Mouse (Mus musculus) brain, embryonic 14.5 days (tissue): ENCODE results near the gene Stx5a.

Experiments used
- CTCF ChIP-seq: fragments of 200-500 bp; IDR thresholded peaks from 2 replicates; pipeline ENCODE4 v1.5.1; 2012; ENCODE audit warnings: inconsistent platforms, mild to moderate bottlenecking, moderate library complexity, borderline replicate concordance; ENCODE audit not compliant: insufficient read depth, insufficient read length; ENCODE audit errors: extremely low read depth
- POLR2A ChIP-seq: fragments of 200-500 bp; IDR thresholded peaks from 2 replicates; pipeline ENCODE4 v1.6.1; 2012; ENCODE audit warnings: mild to moderate bottlenecking, inconsistent platforms, borderline replicate concordance; ENCODE audit not compliant: poor library complexity, insufficient read depth, insufficient read length, severe bottlenecking; ENCODE audit errors: extremely low read depth

DNA sequence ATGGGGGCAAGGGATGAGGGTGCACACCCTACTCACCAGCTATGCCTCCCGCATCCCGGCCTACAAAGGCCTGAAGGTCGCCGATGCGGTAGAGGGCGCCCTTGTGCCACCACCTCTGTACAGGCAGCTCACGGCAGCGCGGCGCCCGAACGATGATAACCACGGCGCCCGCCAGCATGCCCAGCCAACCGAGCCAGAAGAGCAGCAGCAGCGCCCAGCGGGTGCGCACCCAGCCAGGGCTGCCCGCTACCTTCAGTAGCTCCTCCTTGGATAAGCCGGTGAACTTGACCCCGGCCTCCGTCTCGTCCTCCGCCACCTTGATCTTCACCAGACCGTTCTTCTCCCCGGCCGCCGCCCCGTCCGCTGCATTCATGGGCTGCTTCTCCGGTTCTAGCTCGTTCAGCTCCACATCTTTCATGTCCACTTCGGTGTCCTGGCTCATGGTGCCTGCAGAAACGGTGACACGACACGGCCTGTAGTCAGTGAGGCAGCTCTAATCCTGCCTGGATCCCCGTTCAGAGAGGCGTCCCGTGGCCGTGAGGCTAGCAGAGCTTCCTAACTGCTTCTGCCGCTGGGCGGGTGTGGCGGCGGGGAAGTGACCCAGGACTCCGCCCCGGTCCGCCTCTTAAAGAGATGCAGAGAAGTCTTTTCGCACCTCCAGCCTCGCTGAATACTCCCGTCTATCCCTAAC, 27.8 kb upstream of the Stx5a start:
- peak; percentile 69 for TF ChIP-seq CTCF
- peak; percentile 60; the same call in 1 of the 2 replicates for TF ChIP-seq POLR2A
